Mouse (Mus musculus) regulatory T cell (primary cell): ENCODE data around the gene Msantd2.

Experiments
- in situ Hi-C: fragments of 300-600 bp; cut with MboI, MseI; formaldehyde crosslinking; loops from one replicate; pipeline ENCODE4 v1.15.1; 2025; ENCODE audit warnings: high pct_unique_total_duplicates

The Msantd2 gene

GRCm38 (mm10) chr9:37488611-37489396 lies at the start of gene Msantd2:
Msantd2 (plus strand) TSS chr9:37489319.
- in situ Hi-C loops, result no loop called here

GRCm38 (mm10) chr9:37452401-37452800 lies 36.7 kb upstream of the Msantd2 start:
- in situ Hi-C loops, result no loop called here

- in situ Hi-C loops, result no loop called here
Measured at GRCm38 (mm10) chr9:37453328-37453727, 35.8 kb upstream of the Msantd2 start.

GRCm38 (mm10) chr9:37454011-37454492 lies 35.1 kb upstream of the Msantd2 start:
- in situ Hi-C loops, result no loop called here

GRCm38 (mm10) chr9:37454991-37455390 lies 34.1 kb upstream of the Msantd2 start:
- in situ Hi-C loops, result no loop called here

- in situ Hi-C loops, result no loop called here
Measured at GRCm38 (mm10) chr9:37455868-37456267, 33.3 kb upstream of the Msantd2 start.

- in situ Hi-C loops, result no loop called here
Measured at GRCm38 (mm10) chr9:37456481-37456910, 32.6 kb upstream of the Msantd2 start.

GRCm38 (mm10) chr9:37457151-37457550 lies 32.0 kb upstream of the Msantd2 start:
- in situ Hi-C loops, result no loop called here

GRCm38 (mm10) chr9:37459665-37460042 lies 29.5 kb upstream of the Msantd2 start:
- in situ Hi-C loops, result loop anchor here (5.0 to 10.0 kb wide), 2 partner anchors 88 to 155 kb away; partner anchors contain the start of gene Spa17

- in situ Hi-C loops, result loop anchor here (5.0 to 10.0 kb wide), 2 partner anchors 87 to 154 kb away; partner anchors contain the start of gene Spa17
Measured at GRCm38 (mm10) chr9:37460043-37460960, 28.8 kb upstream of the Msantd2 start.

GRCm38 (mm10) chr9:37460961-37461340 lies 28.2 kb upstream of the Msantd2 start:
- in situ Hi-C loops, result loop anchor here (5.0 to 10.0 kb wide), 2 partner anchors 86 to 154 kb away; partner anchors contain the start of gene Spa17

GRCm38 (mm10) chr9:37461571-37461970 lies 27.5 kb upstream of the Msantd2 start:
- in situ Hi-C loops, result loop anchor here (5.0 to 10.0 kb wide), 2 partner anchors 86 to 153 kb away; partner anchors contain the start of gene Spa17

- in situ Hi-C loops, result loop anchor here (5.0 to 10.0 kb wide), 2 partner anchors 85 to 152 kb away; partner anchors contain the start of gene Spa17
Measured at GRCm38 (mm10) chr9:37462764-37463163, 26.4 kb upstream of the Msantd2 start.

GRCm38 (mm10) chr9:37473611-37474125 lies 15.5 kb upstream of the Msantd2 start:
- in situ Hi-C loops, result no loop called here

- in situ Hi-C loops, result no loop called here
Measured at GRCm38 (mm10) chr9:37474923-37475322, 14.2 kb upstream of the Msantd2 start.

GRCm38 (mm10) chr9:37485146-37485545 lies 4.0 kb upstream of the Msantd2 start:
- in situ Hi-C loops, result no loop called here

GRCm38 (mm10) chr9:37488041-37488440 lies 1.1 kb upstream of the Msantd2 start:
- in situ Hi-C loops, result no loop called here

- in situ Hi-C loops, result no loop called here
Measured at GRCm38 (mm10) chr9:37489446-37490120, 464 bp downstream of the Msantd2 start.

- in situ Hi-C loops, result no loop called here
Measured at GRCm38 (mm10) chr9:37495761-37496160, 6.6 kb downstream of the Msantd2 start.

- in situ Hi-C loops, result no loop called here
Measured at GRCm38 (mm10) chr9:37496325-37496724, 7.2 kb downstream of the Msantd2 start.

GRCm38 (mm10) chr9:37500201-37500600 lies 11.1 kb downstream of the Msantd2 start:
- in situ Hi-C loops, result no loop called here
